Mouse (Mus musculus) kidney, embryonic 15.5 days (tissue): ENCODE data around the gene Eif5b. TPM values are rescaled to one million over a fixed set of nuclear protein-coding genes. Genes with fewer than 3 reads are reported as not detected.

ENCODE experiments used
- ATAC-seq: fragments of 200-750 bp; cut with Nextera tagmentation; replicated peaks from 2 replicates; pipeline ENCODE4 v1.8.0; 2017; ENCODE audit warnings: moderate TSS enrichment; ENCODE audit not compliant: low FRiP score
- H3K27ac ChIP-seq: fragments of 300-500 bp; sonication (generic); 2 replicates; pipeline ENCODE4 v1.5.1; 2015; ENCODE audit warnings: mild to moderate bottlenecking, inconsistent platforms
- H3K27me3 ChIP-seq: fragments of 300-500 bp; sonication (generic); 2 replicates; pipeline ENCODE4 v1.6.1; 2015; ENCODE audit warnings: inconsistent platforms
- H3K36me3 ChIP-seq: fragments of 300-500 bp; sonication (generic); 2 replicates; pipeline ENCODE4 v1.6.1; 2015; ENCODE audit warnings: inconsistent platforms
- H3K4me1 ChIP-seq: fragments of 300-500 bp; sonication (generic); 2 replicates; pipeline ENCODE4 v1.6.1; 2015; ENCODE audit warnings: inconsistent platforms
- H3K4me2 ChIP-seq: fragments of 300-500 bp; sonication (generic); 2 replicates; pipeline ENCODE4 v1.6.1; 2015; ENCODE audit warnings: moderate library complexity, mild to moderate bottlenecking, inconsistent platforms
- H3K4me3 ChIP-seq: fragments of 300-500 bp; sonication (generic); replicated peaks from 2 replicates; pipeline ENCODE4 v1.5.1; 2015; ENCODE audit warnings: mild to moderate bottlenecking, inconsistent platforms
- H3K9ac ChIP-seq: fragments of 300-500 bp; sonication (generic); 2 replicates; pipeline ENCODE4 v1.6.1; 2015; ENCODE audit warnings: mild to moderate bottlenecking, inconsistent platforms
- H3K9me3 ChIP-seq: fragments of 300-500 bp; sonication (generic); replicated peaks from 2 replicates; pipeline ENCODE4 v1.6.1; 2016; ENCODE audit warnings: inconsistent platforms
- WGBS: fragments of 180-500 bp; shearing (Covaris S2); methylation state at CpG from one replicate; pipeline ENCODE4 v1.1.7; 2015; ENCODE audit warnings: mixed read lengths; 5-methylcytosine and 5-hydroxymethylcytosine counted together
- polyA plus RNA-seq: library from polyadenylated mRNA; unstranded; fragments of >200 nt; fragmentation: Nextera tagmentation; extraction: Ambion mirVana; gene quantifications from 2 replicates; pipeline ENCODE4 v1.2.1, GENCODE M21; 2015

The Eif5b gene
- polyA plus RNA-seq, 1 experiment from 2014 or later, result 28.8 TPM

DNA sequence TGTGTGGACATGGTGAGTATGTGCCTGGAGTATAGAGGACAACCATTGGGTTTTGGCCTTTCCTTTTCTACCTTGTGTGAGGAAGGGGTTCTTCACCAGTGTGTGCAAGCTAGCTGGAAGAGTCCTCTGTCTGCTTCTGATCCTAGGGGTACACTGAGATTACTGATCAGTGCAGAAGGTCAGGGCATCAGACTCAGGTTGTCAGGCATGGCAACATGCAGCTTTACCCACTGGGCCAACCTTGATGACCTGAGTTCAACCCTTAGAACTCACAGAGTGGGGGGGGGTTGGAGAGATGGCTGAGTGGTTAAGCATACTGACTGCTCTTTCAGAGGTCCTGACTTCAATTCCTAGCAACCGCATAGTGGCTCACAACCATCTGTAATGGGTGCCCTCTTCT, 13.5 kb upstream of the Eif5b start:
- H3K36me3 ChIP-seq, result peaks cover 45% of the 10 kb centered on the region
- H3K27me3 ChIP-seq, result no peaks in the 10 kb centered on the region
- no peaks in the 10 kb centered on the region for H3K9me3 ChIP-seq
- H3K4me2 ChIP-seq, result no peak overlapping the region
- no peak overlapping the region for H3K27ac ChIP-seq
- no peak overlapping the region for H3K4me3 ChIP-seq
- no peak overlapping the region for H3K9ac ChIP-seq
- no peaks in the 10 kb centered on the region for H3K4me1 ChIP-seq
- no peak for ATAC-seq
- 90% methylated on average over 1 of the region's 1 CpGs for WGBS

DNA sequence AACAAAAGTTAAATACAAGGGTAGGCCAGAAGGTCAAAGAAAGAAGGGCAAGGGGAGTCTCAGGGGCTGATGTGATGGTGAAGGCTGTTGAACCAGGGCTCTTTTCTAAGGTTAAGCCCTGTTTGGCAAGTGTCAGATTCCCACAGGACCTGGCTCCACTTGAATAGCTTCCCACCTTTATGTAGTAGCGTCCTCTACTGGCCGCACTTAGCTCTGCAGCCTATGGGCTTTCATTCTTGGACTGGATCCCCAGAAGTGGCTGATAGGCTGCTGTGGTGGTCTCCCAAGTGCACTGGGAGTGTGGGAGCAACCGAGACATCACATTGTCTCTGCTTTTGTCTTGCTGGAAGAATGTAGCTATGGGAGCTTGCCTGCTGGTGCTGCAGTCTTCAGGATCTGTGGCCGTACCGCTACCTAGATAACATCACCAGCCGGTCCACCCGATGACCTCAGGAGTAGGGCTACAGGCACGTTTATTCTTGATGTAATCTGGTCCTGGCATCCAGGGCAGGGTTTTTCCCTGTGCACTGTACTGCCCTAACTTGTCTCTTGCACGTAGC, 12.0 kb upstream of the Eif5b start:
- peaks cover 59% of the 10 kb centered on the region for H3K36me3 ChIP-seq
- ATAC-seq, result no peak
- no peaks in the 10 kb centered on the region for H3K4me1 ChIP-seq
- WGBS, result 73% methylated on average over 9 of the region's 9 CpGs
- no peak overlapping the region for H3K27ac ChIP-seq
- no peak overlapping the region for H3K4me2 ChIP-seq
- no peak overlapping the region for H3K9ac ChIP-seq
- H3K27me3 ChIP-seq, result no peaks in the 10 kb centered on the region
- no peaks in the 10 kb centered on the region for H3K9me3 ChIP-seq
- H3K4me3 ChIP-seq, result no peak overlapping the region

DNA sequence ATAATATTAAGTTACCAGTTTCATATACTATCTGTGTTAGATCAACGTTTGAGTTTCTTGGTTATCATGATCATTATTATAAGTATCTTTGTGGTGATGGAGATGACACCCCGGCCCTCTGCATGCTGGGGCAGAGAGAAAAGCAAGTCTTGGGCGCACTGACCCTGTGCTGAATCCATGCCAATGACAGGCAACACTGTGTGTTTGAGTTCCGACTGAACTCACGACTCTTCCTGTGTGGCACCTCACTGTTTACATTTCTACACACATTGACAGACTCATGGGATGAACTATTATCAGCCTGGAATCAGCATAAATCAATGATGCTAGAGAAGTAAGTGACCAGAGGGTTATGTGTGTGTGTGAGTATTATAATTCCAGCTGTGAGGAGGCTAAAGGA, 10.0 kb upstream of the Eif5b start:
- Histone ChIP-seq H3K9me3 (no peaks in the 10 kb centered on the region), H3K4me1 (no peaks in the 10 kb centered on the region), H3K36me3 (peaks cover 79% of the 10 kb centered on the region), H3K9ac (no peak overlapping the region), H3K4me2 (no peak overlapping the region), H3K27me3 (no peaks in the 10 kb centered on the region), H3K27ac (no peak overlapping the region), H3K4me3 (no peak overlapping the region)
- WGBS, result 87% methylated on average over 5 of the region's 5 CpGs
- ATAC-seq, result no peak

DNA sequence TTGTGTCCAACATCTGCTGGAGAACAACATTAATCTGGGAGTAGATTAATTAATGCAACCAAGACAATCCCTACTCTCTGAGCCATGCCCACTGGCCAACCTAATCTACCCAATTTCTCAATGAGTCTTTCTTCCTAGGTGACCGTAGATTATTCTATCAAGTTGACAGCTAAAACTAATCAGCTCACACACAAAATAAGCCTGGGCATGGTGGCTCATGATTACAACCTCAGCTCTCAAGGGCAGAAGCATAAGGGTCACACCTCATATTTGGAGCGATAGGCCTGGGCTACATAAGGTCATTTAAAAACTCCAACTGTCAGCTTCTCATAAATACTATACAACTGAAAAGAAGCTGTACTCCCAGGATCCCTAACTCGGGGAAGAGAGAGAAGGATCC, 1.6 kb upstream of the Eif5b start:
- peak overlapping the region; percentile 81 for H3K4me3 ChIP-seq
- no peaks in the 10 kb centered on the region for H3K9me3 ChIP-seq
- H3K4me1 ChIP-seq, result peaks cover 20% of the 10 kb centered on the region
- H3K36me3 ChIP-seq, result peaks cover 44% of the 10 kb centered on the region
- ATAC-seq, result no peak
- WGBS, result 48% methylated on average over 3 of the region's 3 CpGs
- H3K27ac ChIP-seq, result no peak overlapping the region
- peak overlapping the region; percentile 69 for H3K4me2 ChIP-seq
- peak overlapping the region; percentile 78 for H3K9ac ChIP-seq
- no peaks in the 10 kb centered on the region for H3K27me3 ChIP-seq

DNA sequence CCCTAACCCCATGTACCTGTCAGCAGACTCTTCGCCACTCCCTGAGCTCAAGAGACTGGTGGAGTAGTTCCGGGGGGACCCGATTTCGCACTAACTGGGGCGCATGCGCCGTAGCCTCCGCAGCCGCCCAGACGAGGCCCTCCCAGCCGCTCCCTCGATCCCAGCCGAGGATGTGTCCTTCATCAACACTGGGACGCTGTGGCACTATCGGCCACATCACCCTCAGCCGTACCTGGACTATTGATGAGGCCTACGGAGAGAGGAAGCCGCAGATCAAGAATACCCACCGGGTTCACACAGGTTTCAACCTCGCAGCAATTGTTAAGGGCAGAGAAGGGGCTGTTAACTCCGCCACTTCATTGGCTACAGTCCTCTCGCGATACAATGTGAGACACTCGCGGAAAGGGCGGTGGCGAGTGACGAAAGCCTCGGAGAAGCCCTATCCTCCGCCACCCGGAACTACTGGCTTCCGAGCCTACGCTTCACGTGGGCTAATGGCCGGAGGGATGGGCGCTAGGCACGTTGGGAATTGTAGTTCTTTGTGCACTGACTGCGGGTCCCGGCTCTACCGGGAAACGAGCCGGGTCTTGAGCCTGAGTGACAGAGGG, 829 bp upstream of the Eif5b start:
- H3K36me3 ChIP-seq, result peaks cover 36% of the 10 kb centered on the region
- peak overlapping the region; percentile 92 for H3K27ac ChIP-seq
- WGBS, result under 1% methylated on average over 42 of the region's 42 CpGs
- peak overlapping the region; percentile 81 for H3K4me3 ChIP-seq
- H3K4me2 ChIP-seq, result peak overlapping the region; percentile 69
- peak overlapping the region; percentile 89 for H3K9ac ChIP-seq
- peaks cover 20% of the 10 kb centered on the region for H3K4me1 ChIP-seq
- no peaks in the 10 kb centered on the region for H3K9me3 ChIP-seq
- ATAC-seq, result peak; percentile 96
- H3K27me3 ChIP-seq, result no peaks in the 10 kb centered on the region

DNA sequence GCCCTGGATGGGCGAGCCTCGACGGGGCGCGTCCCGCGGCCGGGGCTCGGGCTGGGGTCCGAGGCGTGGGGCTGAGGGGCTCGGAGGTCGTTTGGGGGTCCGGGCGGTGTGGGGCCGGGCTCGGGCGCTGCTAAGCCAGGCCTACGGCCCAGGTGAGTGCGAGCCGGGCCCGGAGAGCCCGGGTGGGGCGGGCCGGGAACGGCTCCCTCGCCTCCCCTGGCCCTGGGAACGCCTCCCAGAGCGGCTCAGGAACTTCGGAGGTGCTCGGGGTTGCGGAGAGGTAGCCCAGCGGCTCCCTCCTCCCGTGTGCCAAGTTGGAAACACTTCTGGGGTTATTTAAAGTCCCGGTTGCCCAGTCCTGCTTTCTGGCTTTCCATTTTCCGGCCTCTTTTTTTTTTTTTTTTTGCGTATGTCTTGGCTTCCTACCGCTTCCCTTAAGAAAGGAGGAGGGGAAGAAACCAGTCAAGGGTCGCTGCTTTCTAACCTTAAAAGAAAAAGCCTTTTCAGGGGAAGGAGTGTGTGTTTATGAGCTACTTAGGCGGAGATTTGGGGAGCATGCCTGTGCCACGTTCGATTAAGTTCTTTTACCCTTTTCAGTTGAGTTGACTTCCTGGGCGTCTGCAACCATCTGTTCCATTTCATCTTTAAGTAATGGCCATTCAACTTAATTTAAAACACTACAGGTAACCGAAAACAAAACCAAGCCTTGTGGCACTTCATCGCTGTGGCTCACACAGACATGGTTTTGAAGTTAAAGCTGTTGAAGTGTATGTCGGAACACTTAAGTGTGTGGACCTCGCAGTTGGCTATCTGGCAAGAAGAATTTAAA, 775 bp downstream of the Eif5b start:
- Histone ChIP-seq H3K9ac (peak overlapping the region; percentile 89), H3K27ac (peak overlapping the region; percentile 92), H3K4me3 (peak overlapping the region; percentile 81), H3K4me1 (peaks cover 20% of the 10 kb centered on the region), H3K36me3 (peaks cover 20% of the 10 kb centered on the region), H3K4me2 (peak overlapping the region; percentile 69), H3K9me3 (no peaks in the 10 kb centered on the region), H3K27me3 (no peaks in the 10 kb centered on the region)
- 4% methylated on average over 36 of the region's 47 CpGs for WGBS
- ATAC-seq, result peak; percentile 40

DNA sequence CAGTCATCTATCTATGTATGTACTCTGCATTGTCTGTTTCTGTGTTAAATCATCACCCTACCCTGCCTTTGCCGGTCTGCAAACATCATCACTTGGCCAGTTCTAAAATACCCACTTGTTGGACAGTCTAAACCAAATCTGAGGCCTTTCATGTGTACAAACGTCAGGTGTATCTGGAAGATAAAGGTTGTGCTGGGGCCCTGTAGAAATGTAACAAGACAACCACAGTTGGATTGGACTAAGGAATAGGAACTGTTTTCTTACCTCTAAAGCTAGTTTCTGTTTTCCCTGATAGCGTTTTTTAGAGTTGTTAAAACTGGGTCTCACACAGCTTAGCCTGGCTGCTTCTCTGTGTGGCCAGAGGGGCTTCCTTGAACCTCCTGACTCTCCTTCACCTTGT, 1.7 kb downstream of the Eif5b start:
- Histone ChIP-seq H3K27ac (no peak overlapping the region), H3K4me1 (peaks cover 20% of the 10 kb centered on the region), H3K36me3 (peaks cover 10% of the 10 kb centered on the region), H3K27me3 (no peaks in the 10 kb centered on the region), H3K9me3 (no peaks in the 10 kb centered on the region), H3K4me3 (peak overlapping the region; percentile 12; the same call in 1 of the 2 replicates), H3K9ac (0 out of 2 replicates have a peak overlapping the region, but pooled peaks have one; percentile 89), H3K4me2 (peak overlapping the region; percentile 69)
- WGBS, result 77% methylated on average over 3 of the region's 3 CpGs
- no peak for ATAC-seq

DNA sequence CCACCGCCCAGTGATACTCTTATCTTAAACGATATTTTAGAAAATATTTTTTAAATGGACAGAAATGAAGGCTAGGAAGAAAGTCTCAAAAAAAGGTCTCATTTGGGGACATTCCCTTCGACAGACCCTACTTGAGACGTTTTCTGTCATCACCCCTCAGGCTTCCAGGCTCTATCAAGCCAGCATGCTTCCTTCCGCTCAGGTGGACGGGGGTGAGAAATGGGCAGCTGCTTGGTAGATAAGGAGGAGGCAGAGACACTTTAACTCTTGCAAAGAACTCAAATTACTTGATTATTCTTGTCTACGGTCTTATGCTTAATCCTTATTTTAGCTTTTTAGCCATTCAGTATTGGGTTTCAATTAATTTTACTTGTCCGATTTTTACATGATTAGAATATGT, 3.0 kb downstream of the Eif5b start:
- Histone ChIP-seq H3K36me3 (no peaks in the 10 kb centered on the region), H3K27ac (no peak overlapping the region), H3K4me1 (peaks cover 19% of the 10 kb centered on the region), H3K9me3 (no peaks in the 10 kb centered on the region), H3K4me2 (no peak overlapping the region), H3K27me3 (no peaks in the 10 kb centered on the region), H3K9ac (no peak overlapping the region), H3K4me3 (no peak overlapping the region)
- WGBS, result 94% methylated on average over 8 of the region's 8 CpGs
- ATAC-seq, result no peak

DNA sequence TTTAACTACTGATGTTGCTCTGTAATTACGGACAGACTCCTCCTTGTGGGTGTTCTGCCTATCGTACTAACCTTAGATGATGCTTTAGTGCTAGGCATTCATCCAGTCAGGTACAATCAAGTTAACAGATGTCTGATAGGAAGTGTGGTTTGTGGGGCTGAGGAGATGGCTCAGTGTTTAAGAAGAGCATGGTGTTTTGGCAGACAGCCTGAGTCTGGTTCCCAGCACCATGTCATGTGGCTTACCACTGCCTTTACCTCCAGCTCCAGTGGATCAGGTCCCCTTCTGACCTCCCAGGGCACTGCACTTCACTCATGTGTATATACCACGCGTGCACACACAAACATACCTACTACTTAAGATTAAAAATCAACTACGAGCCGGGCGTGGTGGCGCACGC, 4.1 kb downstream of the Eif5b start:
- Histone ChIP-seq H3K9ac (no peak overlapping the region), H3K27ac (no peak overlapping the region), H3K36me3 (no peaks in the 10 kb centered on the region), H3K4me2 (no peak overlapping the region), H3K4me1 (peaks cover 13% of the 10 kb centered on the region), H3K4me3 (no peak overlapping the region), H3K27me3 (no peaks in the 10 kb centered on the region), H3K9me3 (no peaks in the 10 kb centered on the region)
- 95% methylated on average over 9 of the region's 9 CpGs for WGBS
- no peak for ATAC-seq

DNA sequence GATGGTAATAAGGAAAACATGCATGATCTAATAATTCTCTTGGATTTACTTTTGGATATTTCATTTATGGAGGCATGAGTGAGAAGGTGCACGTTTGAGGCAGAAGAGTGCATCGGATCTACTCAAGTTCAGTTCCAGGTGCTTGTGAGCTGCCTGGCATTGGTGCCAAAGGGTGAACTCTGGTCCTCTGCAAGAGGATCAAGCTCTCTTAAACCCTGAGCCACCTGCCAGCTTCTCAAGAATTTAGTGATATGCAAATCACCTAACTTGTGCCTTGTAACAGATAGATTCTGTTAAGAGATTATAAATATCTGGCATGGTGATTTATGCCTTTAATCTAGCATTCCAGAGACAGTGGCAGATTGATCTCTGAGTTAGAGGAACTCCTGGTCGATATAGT, 5.2 kb downstream of the Eif5b start:
- Histone ChIP-seq H3K27ac (no peak overlapping the region), H3K4me2 (no peak overlapping the region), H3K36me3 (no peaks in the 10 kb centered on the region), H3K9ac (no peak overlapping the region), H3K9me3 (no peaks in the 10 kb centered on the region), H3K27me3 (no peaks in the 10 kb centered on the region), H3K4me3 (no peak overlapping the region), H3K4me1 (peaks cover 13% of the 10 kb centered on the region)
- no peak for ATAC-seq
- WGBS, result 82% methylated on average over 3 of the region's 3 CpGs

DNA sequence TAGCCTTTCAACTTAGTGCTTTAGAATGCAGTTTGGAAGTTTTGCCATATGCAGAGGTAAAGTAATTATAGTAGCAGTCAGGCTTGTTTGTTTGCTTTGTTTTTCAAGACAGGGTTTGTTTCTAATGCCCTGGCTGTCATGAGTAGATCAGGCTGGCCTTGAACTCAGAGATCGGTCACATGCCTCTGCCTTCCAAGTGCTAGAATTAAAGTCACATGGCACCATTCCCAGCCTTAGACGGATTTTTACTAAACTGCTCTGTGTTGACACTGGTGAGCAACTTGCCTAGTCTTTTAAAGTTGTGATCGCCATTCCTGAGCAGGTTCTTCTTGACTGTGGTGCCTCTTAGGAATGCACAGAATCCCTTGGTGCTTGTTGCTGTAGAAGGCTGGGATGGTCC, 8.9 kb downstream of the Eif5b start:
- no peaks in the 10 kb centered on the region for H3K9me3 ChIP-seq
- ATAC-seq, result no peak
- H3K4me3 ChIP-seq, result no peak overlapping the region
- no peak overlapping the region for H3K4me2 ChIP-seq
- no peak overlapping the region for H3K9ac ChIP-seq
- no peak overlapping the region for H3K27ac ChIP-seq
- H3K36me3 ChIP-seq, result no peaks in the 10 kb centered on the region
- no peaks in the 10 kb centered on the region for H3K4me1 ChIP-seq
- H3K27me3 ChIP-seq, result no peaks in the 10 kb centered on the region
- 71% methylated on average over 3 of the region's 3 CpGs for WGBS

DNA sequence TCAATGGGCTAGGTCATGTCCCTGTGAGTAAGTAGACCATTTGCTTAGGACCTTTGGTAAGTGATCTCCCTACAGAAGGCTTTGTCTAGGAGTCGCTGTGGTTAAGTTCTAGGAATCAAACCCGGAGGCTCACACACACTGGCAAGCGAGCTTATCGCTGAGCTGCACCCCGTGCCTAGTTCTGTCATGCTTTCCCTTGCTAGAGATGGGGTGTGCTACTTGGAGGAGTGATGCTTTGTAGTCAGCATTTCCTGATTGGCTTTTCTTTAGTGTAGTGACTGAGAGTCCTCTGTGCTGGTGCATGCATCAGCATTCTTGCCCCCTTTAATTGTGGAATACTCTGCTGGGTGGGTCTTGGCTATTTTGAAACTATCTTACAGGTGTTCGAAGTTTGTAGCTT, 13.8 kb downstream of the Eif5b start:
- ATAC-seq, result peak; percentile 52; the same call in 1 of the 2 replicates
- Histone ChIP-seq H3K4me3 (no peak overlapping the region), H3K4me2 (no peak overlapping the region), H3K9me3 (no peaks in the 10 kb centered on the region), H3K36me3 (no peaks in the 10 kb centered on the region), H3K4me1 (no peaks in the 10 kb centered on the region), H3K27ac (no peak overlapping the region), H3K27me3 (no peaks in the 10 kb centered on the region), H3K9ac (no peak overlapping the region)
- 86% methylated on average over 6 of the region's 6 CpGs for WGBS
